Mouse (Mus musculus) thymus, postnatal 36 days (tissue): ENCODE data around the gene Kctd17.

ENCODE experiments used
- DNase-seq, 2 experiments: peaks; one replicate each; pipeline ENCODE4 v3.0.0; 2022; ENCODE audit warnings: mixed read lengths in 2 of 2

Kctd17 gene

DNA sequence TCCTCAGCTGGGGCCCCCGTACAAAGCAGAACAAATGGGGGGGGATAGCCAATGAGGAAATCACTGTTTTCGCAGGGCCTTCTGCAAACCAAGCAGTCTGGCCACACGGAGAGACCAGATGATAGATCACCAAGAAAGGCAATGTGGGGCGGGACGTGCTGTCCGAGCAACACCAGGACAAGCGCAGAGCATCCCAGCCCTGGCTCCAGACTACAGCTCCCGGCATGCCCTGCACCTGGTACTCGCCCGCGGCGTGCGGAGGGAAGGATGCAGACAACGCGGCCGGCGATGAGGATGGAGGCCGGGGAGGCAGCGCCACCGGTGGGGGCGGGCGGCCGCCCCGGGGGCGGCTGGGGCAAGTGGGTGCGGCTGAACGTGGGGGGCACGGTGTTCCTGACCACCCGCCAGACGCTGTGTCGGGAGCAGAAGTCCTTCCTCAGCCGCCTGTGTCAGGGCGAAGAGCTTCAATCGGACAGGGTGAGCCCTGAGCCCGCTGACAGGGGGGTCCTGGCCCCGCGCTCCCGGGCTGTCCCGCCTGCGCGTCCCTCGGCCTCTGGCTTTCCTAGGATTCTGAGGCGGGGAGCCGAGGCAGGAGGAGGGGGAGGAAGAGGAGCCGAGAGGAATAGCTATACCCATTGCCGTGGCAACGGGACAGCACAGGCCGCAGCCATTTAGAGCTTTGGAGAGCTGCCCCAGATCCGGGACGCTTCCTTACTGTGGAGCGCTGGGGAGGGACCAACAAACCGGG lies at the start of gene Kctd17:
Gene Kctd17 (plus strand): TSS at position 174 of the 748 bp plus-strand sequence.
- peak; percentile 26 to 42 for DNase-seq

DNA sequence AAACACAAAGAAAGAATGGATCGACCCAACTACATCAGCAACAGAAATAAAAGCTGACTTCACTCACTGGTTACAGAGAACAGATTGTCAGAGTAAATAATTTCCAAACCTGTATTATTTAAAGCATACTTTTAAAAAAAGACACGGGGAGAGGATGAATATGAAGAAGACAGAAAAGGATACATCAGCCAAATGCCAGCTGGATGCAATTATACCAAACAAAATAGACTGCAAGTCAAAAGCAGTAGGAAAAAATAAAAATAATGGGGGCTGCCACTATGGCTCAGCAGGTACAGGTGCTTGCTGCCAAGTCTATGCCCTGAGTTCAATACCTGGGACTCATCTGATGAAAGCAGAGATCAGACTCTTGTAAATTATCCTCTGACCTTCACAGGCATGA lies 48.2 kb upstream of the Kctd17 start:
- DNase-seq, result no peak

DNA sequence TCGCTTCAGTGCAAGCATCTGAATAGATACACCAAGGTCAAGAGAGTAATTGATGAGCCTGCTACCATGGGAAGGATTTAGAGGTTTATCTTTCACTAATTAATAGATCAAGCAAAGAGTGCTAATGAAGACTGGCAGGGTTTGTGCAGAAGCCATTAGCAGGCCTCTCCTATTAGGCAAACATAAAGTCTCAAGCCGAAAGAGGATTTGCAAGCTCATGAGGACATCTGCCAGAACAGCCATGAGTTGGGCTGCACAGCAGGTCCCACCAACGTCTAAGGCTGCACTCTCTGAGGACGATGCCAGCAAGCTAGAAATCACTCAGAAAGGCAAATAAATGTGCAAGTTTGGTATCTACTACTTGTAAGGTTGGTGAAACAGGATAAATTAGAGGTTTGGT lies 47.6 kb upstream of the Kctd17 start:
- no peak for DNase-seq

DNA sequence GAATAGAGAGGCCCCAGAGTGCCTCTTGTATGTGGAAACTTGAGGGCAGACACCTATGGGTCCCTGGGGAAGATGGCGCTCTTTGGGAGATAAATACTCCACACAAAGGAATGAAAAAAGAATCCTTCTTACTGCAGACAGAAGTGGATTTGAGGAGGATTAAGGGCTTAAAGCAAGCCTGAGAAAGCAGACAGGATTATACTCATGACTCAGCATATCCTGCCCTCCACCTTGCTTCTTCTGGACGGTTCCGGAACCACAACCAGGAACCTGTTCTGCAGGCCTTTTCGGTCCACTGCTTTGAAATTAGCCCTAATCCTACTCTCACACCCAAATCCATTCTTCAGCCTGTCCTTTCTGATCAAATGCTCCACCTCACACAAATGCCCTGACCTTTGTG lies 46.2 kb upstream of the Kctd17 start:
- DNase-seq, result no peak

DNA sequence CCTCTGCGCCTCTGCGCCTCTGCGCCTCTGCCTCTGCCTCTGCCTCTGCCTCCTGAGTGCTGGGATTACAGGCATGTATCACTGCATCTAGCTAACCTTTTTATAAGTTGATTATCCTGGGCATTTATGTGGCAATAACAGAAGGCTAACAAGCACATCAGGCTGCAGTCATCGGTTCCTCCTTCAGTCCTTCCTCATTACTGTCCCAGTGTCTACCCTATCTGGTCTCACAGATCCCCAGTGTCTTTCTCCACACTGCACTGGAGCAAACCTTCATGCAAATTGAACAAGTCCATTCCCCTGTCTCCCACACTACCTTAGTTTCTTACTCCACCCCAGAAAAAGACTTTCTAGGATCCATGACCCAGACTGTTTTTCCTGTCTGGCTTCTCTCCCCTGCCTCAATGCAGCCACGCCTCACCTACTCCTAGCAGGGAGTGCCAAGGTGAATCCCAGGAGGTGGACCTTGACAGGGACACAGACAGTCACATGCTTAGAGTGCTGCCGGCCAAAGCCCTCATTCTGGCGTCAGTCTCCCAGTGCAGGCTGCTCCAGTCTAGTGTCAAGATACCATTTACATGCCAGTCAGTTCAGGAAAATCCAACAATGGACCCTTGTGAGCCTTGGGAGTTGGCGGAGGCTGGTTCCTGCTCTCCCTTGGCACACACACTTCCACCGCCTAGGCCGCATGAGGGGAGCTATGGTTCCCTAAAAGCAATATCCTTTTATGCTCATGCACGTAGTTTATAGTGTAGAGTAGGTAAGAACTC lies 44.7 kb upstream of the Kctd17 start:
- no peak for DNase-seq

DNA sequence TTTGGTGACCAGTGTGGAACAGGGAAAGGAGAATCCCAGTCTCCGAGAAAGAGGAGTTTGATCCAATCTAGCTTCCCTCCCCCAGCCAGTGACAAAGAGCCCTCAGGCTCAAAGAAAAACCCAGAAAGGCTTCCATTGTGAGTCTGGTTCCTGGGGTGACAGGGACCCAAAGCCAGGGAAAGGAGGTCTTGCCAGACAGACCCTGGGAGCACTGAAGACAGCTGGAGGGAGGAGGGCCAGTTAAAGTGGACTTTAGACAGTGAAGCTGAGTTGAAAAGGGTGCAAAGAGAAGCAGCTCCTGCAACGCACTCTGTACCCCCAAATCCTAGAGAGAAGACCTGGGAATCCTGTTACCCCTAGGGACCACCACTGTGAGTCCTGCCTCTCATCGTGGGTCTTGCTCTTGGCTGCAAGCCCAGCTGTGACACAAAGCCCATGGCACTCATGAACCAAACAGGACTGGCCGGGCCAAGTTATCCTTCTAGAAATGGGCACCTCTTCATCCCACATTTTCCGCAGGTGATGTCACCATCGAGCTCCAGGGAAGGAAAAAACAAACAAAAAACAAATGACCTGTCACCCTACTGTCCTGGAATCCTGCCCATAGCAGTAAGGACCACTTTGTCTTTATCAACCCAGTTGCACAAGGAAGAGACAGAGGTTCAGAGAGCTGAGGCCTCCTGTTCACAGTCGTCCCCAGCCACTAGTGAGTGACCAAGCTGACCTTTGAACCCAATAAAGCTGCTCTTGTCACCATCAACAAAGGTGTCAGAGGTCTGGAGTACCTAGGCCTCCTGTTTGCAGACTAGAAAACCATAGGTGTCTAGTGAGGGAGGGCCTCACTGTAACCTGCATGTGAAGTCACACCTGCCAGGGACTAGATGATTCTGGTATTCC lies 43.9 kb upstream of the Kctd17 start:
- DNase-seq, result no peak

DNA sequence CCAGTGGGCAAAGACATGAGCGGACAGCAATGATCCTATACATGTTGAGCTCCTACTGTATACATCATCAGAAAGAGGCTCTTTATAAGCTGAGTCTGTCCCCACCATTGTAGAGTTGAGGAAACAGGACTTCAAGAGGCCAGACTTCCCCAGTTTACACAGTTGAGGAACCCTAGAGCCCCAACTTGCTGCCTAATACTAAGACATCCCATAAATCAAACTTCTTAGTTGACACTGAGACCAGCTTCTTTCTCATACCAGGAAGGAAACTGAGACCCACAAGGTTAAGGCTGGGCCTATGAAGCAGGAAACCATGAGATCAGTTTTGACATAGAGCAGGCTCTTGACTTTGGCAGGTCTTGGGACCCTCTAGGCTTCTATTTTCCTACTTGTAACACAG lies 42.8 kb upstream of the Kctd17 start:
- no peak for DNase-seq

DNA sequence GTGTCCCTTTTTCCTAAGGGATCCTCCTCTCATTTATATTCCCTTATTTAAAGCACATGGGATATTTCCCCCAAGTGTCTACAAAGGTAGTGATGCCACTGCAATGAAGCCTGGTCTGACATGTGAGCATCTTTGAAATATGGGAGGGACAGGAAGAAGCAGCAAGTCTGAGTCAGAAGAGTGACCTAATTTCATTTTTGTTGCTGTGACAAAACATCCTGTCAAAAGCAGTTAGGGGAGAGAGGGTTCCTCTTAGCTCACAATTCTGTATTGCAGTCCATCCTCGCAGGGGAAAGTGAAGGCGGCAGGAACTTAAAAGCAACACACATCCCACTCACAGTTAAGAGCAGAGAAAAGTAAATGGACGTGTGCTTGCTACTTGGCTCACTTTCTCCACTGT lies 37.5 kb upstream of the Kctd17 start:
- peak; percentile 26 to 35 for DNase-seq

DNA sequence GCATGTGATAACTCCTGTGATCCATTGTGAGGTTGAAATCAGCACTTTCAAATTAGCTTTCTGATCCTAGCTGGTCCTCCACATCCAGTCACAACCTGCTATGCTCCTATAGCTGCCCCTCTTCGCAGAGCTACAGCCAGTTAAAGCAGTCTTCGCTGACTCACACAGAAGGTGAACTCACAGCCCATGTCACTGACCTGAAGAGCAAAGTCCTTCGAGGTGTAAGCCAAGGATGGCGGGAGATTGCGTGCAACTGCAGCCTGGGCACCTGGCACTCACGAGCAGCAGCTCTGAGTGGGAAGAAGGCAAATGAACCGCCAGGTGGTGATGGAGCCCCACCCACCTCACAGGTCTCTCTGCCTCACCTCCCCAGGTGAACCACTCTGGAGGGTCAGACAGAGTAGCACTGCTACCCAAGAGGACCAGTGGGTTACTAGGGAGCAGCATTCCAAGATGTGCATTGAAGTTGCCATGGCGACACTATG lies 32.8 kb upstream of the Kctd17 start, which contains the start of gene Tex33:
Gene Tex33 (minus strand): TSS at position 435 of the 485 bp plus-strand sequence.
- no peak for DNase-seq

DNA sequence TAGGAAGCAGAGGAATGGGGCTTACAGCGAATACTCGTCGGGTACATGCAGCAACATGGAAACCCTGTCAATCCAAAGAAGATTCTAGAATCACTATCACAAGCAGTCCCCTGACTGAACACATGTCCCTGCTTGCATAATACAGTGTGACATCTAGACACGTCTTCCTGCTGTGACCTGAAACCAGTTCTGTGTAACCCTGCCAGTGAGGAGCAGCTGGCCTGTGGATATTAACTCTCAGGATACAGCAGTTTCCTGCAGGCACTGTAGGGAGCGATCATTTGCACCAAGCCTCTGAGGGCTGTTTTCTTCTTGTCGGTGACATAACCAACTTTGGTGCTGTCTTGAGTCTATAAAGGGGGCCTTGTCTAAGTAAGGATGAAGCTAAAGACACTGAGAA lies 27.0 kb upstream of the Kctd17 start:
- DNase-seq, result no peak

DNA sequence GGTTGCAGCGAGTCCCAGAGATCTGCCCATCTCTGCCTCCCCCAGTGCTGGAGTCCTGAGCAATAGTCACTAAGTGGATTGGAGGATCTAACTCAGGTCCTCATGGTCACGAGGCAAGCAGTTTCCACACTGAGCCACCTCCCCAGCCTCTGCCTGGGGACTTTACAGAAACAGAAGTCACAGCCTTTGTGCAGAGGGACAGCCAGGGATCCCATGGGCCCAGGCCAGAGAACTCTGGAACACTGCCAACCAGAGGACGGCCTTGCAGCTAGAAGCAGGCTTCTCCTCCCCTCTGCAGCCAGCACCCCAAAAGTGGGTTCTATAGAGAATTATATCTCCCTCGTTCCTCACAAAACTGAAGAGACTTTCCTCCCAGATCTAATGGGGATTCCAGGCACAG lies 26.4 kb upstream of the Kctd17 start:
- no peak for DNase-seq

DNA sequence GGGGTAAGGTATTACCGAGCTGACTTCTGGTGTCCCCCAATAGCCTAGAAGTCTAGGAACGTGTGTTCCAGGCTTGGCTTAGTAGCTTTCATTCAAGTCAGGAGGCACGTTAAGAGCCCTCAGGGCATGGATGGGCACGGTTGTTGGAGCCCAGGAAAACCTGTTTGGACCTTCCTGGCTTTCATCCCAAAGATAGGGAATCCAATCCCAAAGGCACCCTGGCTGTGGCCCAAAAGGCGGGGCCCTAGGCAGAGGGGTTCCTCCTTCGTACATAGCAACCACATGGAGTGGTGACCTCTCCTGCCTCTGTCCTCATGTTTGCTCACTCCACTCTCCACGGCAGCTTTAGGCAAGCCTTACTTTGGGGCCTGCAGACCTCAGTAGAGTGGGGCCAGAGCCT lies 25.9 kb upstream of the Kctd17 start:
- no peak for DNase-seq

DNA sequence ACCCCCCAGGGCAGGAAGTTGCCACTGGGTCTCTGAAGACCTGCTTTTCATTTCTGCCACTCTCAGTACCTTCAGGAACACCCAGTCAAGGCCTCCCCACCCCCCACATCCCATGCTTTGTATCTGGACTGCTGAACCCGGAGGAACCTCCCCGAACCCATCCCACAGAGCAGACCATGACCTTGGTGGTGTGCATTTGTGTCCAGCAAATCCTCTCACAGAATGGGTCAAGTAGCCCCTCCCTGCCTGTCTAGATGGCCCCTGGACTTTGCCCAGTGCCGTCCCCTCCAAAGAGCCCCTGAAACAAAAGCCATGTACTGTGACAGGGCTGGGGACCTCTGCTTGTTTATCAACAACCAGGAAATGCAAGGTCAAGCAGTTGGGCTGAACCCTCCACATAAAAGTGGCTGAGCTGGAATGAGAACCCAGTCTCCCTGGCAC lies 25.0 kb upstream of the Kctd17 start:
- DNase-seq, result no peak

DNA sequence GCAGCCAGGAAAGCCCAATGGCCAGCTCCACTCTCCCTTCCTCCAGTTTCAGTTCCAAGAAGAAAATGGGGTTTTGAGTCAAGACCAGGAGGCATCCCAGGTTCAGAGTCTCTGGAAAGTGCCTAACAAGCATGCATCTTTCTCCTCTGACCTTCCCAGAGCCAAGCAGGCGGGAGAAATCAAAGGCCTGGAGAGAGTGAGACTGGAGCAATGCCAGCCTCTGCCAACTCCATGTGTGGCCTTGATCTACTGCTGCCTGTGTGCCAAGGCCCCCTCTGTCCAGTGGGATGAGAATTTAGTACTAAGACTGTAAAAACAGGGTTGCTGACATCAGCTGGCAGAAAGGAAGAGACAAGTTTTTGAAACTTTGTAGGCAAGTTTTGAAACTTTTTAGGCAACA lies 24.5 kb upstream of the Kctd17 start:
- DNase-seq, result no peak

DNA sequence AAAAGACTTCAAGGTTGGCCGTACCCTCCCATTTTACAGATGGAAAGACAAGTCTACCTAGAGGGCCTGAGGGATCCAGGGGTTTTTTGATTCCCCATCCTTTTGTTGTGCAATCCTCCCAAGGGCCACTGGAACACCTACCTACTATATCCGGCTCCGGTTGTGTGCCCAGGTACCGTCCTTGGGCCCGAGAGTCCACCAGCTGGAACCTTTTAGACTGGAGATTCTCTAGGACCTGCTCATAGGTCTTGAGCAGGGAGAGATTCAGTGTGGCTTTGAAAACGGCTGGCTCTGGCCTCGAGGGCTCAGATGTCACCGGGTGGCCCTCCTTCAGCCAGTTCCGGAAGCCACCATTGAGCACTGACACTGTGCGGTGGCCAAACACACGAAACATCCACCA lies 23.3 kb upstream of the Kctd17 start:
- DNase-seq, result no peak

DNA sequence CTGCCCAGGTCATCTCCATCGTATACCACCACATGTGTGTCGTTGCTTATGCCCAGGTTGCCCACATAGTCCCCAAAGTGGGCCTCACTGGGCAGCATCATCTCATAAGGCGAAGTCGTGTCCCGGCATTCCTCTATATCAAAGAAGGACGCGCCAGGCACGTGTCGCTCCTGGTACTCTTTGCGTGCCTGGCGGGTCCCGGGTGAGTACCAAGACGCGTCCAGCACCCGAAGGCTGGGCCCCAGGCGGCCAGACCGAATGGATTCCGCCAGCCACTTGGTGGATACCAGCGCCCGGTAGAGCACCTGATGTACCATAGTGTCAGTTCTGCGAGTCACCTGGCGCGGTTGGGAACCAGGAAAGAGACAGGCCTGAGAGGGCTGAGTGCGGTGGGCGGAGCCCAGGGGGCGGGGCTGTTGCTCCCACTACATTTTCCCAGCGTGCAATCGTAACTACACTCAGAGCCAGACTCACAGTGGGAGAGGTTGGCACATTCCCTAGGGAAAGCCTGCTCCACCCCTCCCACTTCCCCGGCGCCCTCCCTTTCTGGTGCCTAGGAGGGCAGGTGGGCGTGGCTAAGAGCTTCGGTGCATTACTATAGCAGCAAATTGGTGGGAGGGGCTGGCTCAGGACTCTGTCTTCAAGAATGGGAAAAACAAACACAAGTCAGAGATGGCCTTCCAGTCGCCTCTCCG lies 22.7 kb upstream of the Kctd17 start, which contains the start of gene Tst:
Gene Tst (minus strand): TSS at position 391 of the 695 bp plus-strand sequence.
- DNase-seq, result peak; percentile 73 to 77

DNA sequence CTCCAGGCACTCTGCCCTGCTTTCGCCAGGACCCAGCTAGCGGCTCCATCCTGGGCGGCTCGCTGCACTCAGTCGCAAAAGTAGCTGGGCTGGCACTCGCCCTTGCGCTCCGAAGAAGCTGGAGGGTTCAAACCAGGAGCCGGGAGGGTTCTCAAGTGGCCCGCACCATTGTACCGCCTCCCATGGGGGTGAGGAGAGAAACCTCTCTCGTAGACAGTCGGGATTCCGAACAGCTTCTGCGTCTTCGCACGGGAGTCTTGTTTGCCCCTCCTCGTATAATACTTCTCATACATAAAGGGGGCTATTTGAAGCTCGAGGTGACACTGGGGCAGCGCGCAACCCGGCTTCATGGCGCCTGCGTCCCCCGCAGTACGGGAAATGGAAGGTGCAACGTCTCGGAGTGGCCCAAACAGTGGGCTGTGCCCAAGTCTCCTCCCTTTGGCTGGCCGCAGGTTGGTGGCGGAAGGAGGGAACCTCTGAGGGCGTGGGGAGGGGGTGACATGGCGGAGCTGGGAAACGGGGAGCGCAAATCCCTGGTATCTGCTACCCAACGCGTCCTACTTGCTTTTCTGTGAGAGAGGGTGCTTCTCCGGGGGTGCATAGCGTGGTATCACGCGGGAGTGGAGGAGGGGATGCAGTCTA lies 21.9 kb upstream of the Kctd17 start, which contains the start of gene Mpst:
Gene Mpst (plus strand): TSS at position 124 of the 642 bp plus-strand sequence.
- peak; percentile 90 for DNase-seq

DNA sequence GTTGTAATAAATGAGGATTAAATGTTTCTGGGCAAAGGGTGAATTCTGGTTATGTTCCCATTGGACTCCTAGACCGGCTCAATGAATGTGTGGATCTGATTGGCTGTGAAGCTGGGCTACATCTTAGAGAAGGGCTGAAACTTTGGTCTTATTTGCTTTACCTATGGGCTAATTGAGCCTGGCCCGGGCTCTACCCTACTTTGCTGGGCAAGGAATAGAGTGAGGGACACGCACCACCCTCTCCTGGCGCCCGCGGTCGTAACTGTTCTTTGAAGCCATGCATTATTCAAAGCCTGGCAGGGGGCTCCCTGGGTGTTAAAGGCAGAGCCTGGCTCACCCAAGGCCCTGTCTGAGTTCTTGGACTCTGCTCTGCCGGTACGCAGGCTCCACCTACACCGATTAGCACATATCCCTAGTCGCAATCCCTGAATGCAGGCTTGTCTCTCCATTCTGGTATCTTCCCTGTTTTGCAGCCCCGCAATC lies 18.8 kb upstream of the Kctd17 start:
- DNase-seq, result no peak

DNA sequence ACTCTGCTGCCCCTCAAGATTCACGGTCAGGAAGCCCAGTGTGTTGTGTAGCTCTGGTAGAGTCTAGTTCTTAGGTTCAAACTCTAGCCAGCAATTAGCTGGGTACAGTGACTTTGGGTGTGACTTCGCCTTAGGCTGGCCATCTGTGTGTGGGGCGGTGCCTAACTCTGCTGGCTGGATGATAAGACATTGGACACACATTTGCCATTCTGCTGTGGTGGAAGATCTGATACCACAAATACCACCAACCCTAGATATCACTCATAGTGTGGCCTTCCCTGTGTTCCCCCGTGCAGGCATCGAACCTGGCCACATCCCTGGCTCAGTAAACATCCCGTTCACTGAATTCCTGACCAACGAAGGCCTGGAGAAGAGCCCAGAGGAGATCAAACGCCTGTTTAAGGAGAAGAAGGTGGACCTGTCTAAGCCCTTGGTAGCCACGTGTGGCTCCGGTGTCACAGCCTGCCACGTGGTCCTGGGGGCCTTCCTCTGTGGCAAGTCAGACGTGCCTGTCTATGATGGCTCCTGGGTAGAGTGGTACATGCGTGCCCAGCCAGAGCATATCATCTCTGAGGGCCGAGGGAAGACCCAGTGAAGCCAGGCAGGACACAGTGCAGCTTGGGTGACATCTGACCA lies 15.2 kb upstream of the Kctd17 start:
- DNase-seq, result no peak

DNA sequence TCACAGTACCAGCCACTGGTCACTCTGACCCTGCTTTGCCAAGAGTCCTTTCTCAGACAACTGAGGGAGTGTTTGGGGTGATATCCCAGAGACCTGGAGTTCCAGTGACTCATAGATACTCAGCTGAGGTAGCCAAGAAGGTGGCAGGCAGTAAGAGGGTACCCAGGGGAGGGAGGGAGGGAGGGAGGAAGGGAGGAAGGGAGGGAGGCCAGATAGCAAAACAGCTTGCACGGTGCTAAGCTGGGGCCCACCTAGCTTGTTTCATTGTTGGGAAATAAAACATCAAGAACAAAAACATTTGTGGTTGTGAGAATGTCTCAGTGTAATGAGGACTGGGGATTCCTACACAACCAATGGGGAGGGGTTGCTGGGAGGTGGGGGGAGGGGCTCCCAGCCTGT lies 14.6 kb upstream of the Kctd17 start:
- DNase-seq, result no peak

DNA sequence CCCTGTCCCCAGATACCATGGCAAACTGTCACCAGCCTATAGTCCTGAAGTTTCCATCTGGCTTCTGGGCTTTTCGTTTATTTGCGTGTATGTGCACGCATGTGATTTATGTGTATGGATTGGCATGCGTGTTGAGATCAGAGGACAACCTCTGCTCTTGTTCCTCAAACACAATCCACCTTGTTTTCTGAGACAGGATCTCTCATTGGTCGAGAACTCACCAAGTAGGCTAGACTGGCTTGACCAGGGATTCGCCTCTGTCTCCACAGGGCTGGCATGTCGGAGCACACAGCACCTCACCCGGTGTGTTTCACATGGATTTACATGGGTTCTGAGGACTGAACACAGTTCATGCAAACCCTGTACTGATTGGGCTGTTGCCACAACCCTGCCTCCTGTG lies 14.2 kb upstream of the Kctd17 start:
- no peak for DNase-seq
